Comparison of ENCODE assay signal across 40 mouse cellular contexts in the genomic region with DNA sequence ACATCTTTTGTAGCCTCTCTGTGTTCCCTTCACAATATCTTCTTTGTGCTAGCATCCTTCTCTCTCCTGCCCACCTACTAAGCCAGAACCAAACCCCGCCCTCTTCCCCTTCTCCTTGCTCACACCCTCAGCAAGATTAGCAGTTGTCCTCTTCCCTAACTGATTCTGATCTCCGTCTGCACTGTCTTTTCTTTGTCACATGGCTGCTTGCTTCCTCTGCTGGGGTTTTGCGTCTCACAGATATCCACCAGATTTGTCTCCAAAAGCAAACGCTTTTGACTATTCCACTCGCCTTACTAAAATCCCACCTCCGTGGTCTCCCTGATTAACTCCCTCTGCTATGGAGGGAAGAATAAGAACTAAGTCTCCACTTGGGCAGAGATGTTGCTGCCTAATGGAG. TPM values are rescaled to one million over a fixed set of nuclear protein-coding genes. Genes with fewer than 3 reads are reported as not detected.
"Had no signal": no experiment of that assay in that cellular context is flagged by ENCODE, and none has a peak within 500 bp of the region (broad histone marks: within the 10 kb centered on the region; RNA-seq: fewer than 3 reads in every experiment).

No protein-coding gene starts in this region.

- H3K4me1 ChIP-seq: heart, embryonic 10.5 days; heart, embryonic 12.5 days; heart, embryonic 13.5 days; heart, embryonic 15.5 days; hindbrain, embryonic 10.5 days; hindbrain, embryonic 12.5 days; hindbrain, embryonic 13.5 days; hindbrain, embryonic 15.5 days; intestine, embryonic 15.5 days; kidney, embryonic 15.5 days had no signal

- H3K4me3 ChIP-seq: heart, embryonic 10.5 days; heart, embryonic 12.5 days; heart, embryonic 13.5 days; heart, embryonic 15.5 days; hindbrain, embryonic 10.5 days; hindbrain, embryonic 12.5 days; hindbrain, embryonic 13.5 days; hindbrain, embryonic 15.5 days; intestine, embryonic 15.5 days; kidney, embryonic 15.5 days; layer of hippocampus, adult 2 months; left cerebral cortex, adult 2 months had no signal

- H3K27ac ChIP-seq: heart, embryonic 10.5 days; heart, embryonic 13.5 days; heart, embryonic 15.5 days; hindbrain, embryonic 10.5 days; hindbrain, embryonic 12.5 days; hindbrain, embryonic 13.5 days; hindbrain, embryonic 14.5 days; hindbrain, embryonic 15.5 days; hindbrain, postnatal 0 days; intestine, embryonic 15.5 days; kidney, embryonic 15.5 days; kidney, postnatal 0 days; layer of hippocampus, adult 2 months; left cerebral cortex, adult 2 months had no signal

- H3K27me3 ChIP-seq: heart, embryonic 12.5 days; heart, embryonic 13.5 days; heart, embryonic 15.5 days; hindbrain, embryonic 12.5 days; hindbrain, embryonic 15.5 days; intestine, embryonic 15.5 days; kidney, embryonic 15.5 days had no signal

- DNase-seq: heart, postnatal 14 days; heart, postnatal 36 days; heart, postnatal 4 days; kidney, adult 11 months; kidney, adult 18-20 months; kidney, adult 2 months; kidney, adult 8-10 months; kidney, adult 9 months; kidney, postnatal 10 days; kidney, postnatal 14 days; kidney, postnatal 25 days; kidney, postnatal 36 days; kidney, postnatal 4 days; layer of hippocampus, adult 9-11 months; layer of hippocampus, postnatal 36 days had no signal

- H3K9me3 ChIP-seq: heart, embryonic 10.5 days; heart, embryonic 12.5 days; heart, embryonic 13.5 days; heart, embryonic 15.5 days; hindbrain, embryonic 10.5 days; hindbrain, embryonic 12.5 days; hindbrain, embryonic 13.5 days; hindbrain, embryonic 15.5 days; intestine, embryonic 15.5 days; kidney, embryonic 15.5 days had no signal

- H3K36me3 ChIP-seq: heart, embryonic 10.5 days; heart, embryonic 12.5 days; heart, embryonic 13.5 days; heart, embryonic 15.5 days; hindbrain, embryonic 10.5 days; hindbrain, embryonic 12.5 days; hindbrain, embryonic 13.5 days; hindbrain, embryonic 15.5 days; intestine, embryonic 15.5 days; kidney, embryonic 15.5 days had no signal

- H3K9ac ChIP-seq: heart, embryonic 12.5 days; heart, embryonic 13.5 days; heart, embryonic 15.5 days; hindbrain, embryonic 12.5 days; hindbrain, embryonic 13.5 days; hindbrain, embryonic 14.5 days; hindbrain, embryonic 15.5 days; intestine, embryonic 15.5 days; kidney, embryonic 15.5 days had no signal

RNA-seq across cellular contexts. Expression of a gene that starts 34.0 kb away (rescaled TPM):
- total RNA-seq: heart, postnatal 14 days; heart, postnatal 25 days; heart, postnatal 36 days; heart, postnatal 4 days; hematopoietic stem cell, adult 5-6 weeks had no signal
- polyA plus RNA-seq: heart, embryonic 10.5 days; heart, embryonic 12.5 days; heart, embryonic 13.5 days; heart, embryonic 14.5 days; heart, embryonic 15.5 days; heart, postnatal 0 days; intestine, embryonic 14.5 days; intestine, embryonic 16.5 days; intestine, postnatal 0 days; kidney, adult 2 months; kidney, embryonic 14.5 days; kidney, embryonic 16.5 days; kidney, postnatal 0 days; large intestine, adult 2 months had no signal
